Mouse (Mus musculus): ENCODE measurements around the gene Plppr1. TPM values are rescaled to one million over a fixed set of nuclear protein-coding genes. Genes with fewer than 3 reads are reported as not detected.

Plppr1 gene
- total RNA-seq, 2 experiments from 2014 or later, result not detected

DNA sequence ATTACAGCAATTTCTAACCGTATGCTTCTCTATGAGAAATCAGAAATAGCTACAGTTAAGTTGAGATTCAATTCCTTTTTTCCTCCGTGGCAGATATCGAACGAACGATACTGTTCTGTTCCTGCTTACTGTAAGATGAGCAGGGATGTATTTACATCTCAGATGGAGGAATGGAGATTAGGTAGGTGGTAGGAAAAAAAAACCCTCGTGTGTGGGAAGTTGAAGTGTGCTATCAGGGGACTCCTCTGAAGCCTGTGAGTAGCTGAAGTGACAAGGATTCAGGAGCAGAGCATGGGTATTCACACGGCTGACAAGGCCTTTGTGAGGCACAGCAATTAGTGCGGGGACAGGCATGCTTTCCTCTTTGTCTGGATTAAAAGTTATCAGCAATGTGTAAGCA lies 49.3 kb downstream of the Plppr1 start:
- ATAC-seq (replicated peaks; ENCODE audit: low FRiP score, poor library complexity, severe bottlenecking), result no peak

DNA sequence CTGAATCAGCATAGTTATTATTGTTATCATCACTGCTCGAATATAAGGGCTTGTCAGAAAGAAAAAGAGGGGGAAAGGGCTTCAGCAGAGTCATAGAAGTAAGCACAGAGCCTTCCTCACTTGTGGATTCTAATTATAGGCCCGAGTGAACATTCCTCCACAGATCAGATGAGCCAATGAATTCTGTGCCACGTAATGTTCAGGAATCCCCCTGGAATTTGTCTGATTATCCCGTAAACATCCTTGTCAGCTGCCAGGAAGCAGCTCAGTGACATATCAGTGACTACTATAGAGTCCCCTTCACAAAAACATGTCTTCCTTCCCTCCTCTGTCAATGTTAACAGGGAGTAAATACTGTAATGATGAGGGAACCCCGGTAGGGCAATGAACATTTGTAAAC lies 50.9 kb downstream of the Plppr1 start:
- ATAC-seq (replicated peaks; ENCODE audit: low FRiP score, poor library complexity, severe bottlenecking), result no peak

DNA sequence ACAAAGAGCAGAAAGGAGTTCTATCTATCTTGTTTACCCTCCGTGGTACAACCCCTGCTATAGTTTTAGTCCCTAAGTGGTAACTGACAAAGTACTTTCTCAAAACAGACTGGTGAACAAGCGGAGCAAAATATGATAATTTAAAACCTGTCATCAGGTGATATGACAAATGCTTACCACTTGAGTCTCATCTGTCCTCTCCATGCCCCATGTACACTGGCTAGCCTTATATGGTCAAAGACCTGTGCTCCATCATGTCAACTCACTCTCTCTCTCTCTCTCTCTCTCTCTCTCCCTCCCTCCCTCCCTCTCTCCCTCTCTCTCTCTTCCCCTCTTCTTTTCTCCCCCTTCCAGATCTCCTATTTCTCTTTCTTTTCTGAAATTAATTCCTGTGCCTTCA lies 59.8 kb downstream of the Plppr1 start:
- no peak for ATAC-seq (replicated peaks; ENCODE audit: low FRiP score, poor library complexity, severe bottlenecking)

GRCm38 (mm10) chr4:49144798-49145197 lies 85.7 kb downstream of the Plppr1 start:
- no peak for ATAC-seq (replicated peaks; ENCODE audit: low FRiP score, poor library complexity, severe bottlenecking)

GRCm38 (mm10) chr4:49148775-49149174 lies 89.7 kb downstream of the Plppr1 start:
- ATAC-seq (replicated peaks; ENCODE audit: low FRiP score, poor library complexity, severe bottlenecking), result no peak

- no peak for ATAC-seq (replicated peaks; ENCODE audit: low FRiP score, poor library complexity, severe bottlenecking)
These were observed 90.2 kb downstream of the Plppr1 start for GRCm38 (mm10) chr4:49149251-49149650.

GRCm38 (mm10) chr4:49153849-49154248 lies 94.8 kb downstream of the Plppr1 start:
- no peak for ATAC-seq (replicated peaks; ENCODE audit: low FRiP score, poor library complexity, severe bottlenecking)

GRCm38 (mm10) chr4:49156781-49157180 lies 97.7 kb downstream of the Plppr1 start:
- ATAC-seq (replicated peaks; ENCODE audit: low FRiP score, poor library complexity, severe bottlenecking), result no peak

DNA sequence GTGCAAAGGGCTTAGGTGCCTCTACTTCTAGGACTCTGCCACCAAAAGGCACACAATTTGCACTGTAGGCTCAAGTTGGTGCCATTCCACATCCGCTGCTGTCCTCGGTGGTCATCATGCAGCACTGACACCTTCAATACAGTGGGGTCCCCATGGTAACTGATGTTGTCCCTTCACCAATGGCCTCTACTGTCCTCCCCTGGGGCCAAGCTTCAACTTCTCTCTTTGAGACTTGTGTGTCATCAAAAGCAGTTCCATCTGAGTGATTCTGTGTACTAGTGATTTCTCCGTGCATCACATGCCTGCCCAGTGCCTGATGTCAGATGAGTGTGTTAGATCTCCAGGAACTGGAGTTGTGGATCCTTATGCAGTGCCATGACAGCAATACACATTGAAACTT lies 104.2 kb downstream of the Plppr1 start:
- no peak for ATAC-seq (replicated peaks; ENCODE audit: low FRiP score, poor library complexity, severe bottlenecking)

DNA sequence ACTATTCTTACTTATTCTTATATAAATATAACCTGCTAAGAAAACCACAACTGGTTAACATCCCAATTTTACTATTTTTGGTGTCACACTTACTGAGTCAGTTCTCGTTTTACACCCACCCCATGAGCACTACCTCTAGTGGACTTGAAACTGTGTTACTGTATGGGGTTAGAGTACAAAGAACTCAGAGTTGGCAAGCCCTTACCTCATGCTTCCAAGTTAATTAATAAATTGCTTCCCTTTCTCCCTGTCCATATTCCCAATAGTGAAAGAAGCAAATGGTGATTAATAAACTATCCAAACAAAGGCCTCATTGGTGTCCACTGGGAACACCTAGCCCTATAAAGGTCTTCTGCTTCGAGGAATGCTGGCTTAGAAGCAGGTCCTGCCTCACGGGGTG lies 107.3 kb downstream of the Plppr1 start:
- no peak for ATAC-seq (replicated peaks; ENCODE audit: low FRiP score, poor library complexity, severe bottlenecking)

DNA sequence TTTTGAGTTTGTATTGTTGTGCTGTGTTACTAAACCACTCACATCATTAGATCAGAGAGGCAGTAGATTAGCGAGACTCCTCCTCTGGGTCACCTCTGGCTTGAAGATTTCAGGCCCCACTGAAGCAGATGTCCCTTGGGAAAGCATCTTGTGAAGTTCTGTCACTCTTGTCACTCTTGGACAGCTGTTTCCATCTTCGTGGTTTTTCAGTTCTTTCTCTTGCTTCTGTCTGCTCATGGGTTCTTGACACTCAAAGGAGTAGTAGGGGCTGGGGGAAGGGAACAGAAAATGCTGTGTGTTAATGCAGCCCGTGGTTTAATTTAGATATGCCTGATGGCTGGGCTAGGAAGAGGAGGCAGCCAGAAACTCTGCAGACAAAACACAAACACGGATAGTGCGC lies 108.0 kb downstream of the Plppr1 start:
- ATAC-seq (replicated peaks; ENCODE audit: low FRiP score, poor library complexity, severe bottlenecking), result no peak

DNA sequence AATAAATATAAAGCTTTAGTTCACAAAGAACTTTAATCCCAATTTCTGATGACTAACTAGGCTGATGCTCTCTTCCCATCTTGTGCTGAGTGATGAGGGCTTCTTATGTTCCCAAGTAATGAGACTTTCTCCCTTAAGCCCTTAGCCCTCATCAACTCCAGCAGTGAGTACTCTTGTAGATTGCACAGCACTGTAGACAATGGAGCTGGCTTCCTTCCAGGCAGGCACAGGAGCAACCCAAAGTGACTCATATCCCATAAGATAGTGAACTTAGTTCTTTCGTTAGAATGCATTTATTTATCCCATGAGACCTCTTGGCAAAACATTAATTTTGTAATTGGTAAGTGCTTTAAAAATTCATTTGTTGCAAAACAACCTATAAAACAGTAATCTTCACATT lies 110.4 kb downstream of the Plppr1 start:
- no peak for ATAC-seq (replicated peaks; ENCODE audit: low FRiP score, poor library complexity, severe bottlenecking)

DNA sequence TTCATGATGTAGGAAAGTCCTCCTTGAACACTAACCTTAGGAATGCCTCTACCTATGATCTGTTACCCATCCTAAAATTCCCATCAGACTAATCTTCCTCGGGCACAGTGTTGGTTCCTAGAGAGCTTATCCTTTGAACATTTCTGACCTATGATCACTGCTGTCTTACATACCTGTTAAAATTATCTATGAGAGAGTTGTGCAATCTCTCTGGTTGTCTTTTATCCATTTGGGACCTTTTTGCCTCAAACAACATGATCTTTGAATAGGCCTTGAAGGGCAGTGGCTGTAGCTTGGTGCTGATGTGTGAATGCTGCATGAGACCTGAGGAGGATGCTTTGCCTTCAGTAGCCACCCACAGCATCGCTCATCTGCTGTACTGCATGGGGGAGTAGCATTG lies 119.0 kb downstream of the Plppr1 start:
- ATAC-seq (replicated peaks; ENCODE audit: low FRiP score, poor library complexity, severe bottlenecking), result no peak

DNA sequence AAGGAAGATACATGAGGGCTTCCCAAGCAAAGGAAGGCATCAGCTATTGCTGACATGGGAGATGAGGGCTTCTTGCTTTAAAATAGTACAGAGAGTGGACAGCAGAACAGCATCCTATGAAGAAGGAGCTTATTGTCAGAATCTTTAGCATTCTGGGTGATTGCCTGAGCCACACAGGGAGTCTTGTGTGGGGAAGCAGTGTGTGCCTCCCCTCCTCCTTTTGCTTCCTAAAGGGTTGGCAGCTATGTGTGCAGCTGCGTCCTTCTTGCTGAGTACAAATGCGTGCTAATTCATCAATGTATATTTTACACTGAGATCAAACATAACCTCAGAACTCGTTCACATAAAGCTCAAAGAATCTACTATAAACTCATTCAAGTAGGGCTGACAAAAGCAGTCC lies 119.8 kb downstream of the Plppr1 start:
- ATAC-seq (replicated peaks; ENCODE audit: low FRiP score, poor library complexity, severe bottlenecking), result no peak

DNA sequence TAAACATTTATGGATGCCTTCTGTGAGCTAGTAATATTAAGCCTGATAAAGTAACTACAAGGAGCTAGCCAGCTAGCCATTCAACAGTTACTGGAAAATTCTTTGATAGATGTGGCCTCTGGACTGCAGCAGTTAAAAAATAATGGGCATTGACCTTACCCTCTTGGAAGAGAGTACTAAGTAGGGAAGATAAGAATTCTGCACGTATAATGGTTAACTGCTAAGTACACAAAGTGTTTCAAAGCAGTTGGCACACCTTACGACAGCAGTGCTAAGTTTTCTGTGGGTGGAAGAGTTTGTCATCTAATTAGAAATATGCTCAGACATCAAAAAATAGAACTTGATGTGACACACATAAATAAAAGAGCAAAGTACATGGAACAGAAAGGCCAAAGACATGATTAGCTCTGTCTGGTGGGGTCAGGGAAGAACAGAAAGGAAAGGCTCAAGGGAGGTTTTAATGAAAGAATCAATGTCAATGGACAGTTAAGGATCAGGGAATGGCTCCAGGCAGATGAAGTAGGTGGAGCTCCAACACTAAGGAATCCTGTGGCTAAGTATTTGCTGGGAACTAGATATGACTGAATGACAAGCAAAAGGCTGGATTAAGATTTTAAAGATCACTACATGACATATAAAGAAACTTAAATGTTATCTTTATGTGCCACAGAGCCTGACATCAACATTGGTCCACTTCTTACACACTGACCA lies 120.6 kb downstream of the Plppr1 start:
- ATAC-seq (replicated peaks; ENCODE audit: low FRiP score, poor library complexity, severe bottlenecking), result no peak

- ATAC-seq (replicated peaks; ENCODE audit: low FRiP score, poor library complexity, severe bottlenecking), result no peak
These were observed 131.0 kb downstream of the Plppr1 start for GRCm38 (mm10) chr4:49189991-49190526.

DNA sequence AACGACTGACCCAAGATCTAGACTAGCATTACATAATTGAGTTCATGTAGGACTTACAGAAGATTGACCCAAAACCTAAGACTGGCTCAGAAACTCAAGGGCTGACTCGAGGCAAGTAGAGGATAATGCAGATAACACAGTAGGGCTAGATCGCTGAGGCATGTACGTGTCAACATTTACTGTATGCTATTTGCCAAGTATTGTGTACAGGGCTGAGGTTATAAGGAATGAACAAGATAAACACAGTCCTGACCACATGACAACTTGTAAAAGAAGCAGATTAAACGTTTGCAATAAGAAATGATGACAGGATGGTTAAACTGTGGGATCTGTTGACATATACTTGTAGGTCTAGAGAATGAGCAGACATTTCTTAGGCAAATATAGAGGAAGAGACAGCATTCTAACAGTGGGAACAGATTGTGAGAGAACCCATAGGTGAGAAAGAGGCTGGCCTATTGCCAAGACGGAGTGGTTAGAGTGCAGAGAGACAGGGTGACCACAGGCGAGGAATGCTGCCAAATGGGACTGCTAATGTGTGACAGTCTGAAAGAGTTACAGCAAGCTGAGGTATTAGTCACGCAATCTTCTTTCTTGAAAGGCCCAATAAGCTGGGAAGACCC lies 138.2 kb downstream of the Plppr1 start:
- no peak for ATAC-seq (replicated peaks; ENCODE audit: low FRiP score, poor library complexity, severe bottlenecking)

- no peak for ATAC-seq (replicated peaks; ENCODE audit: low FRiP score, poor library complexity, severe bottlenecking)
These were observed 151.4 kb downstream of the Plppr1 start for GRCm38 (mm10) chr4:49210457-49210856.

- no peak for ATAC-seq (replicated peaks; ENCODE audit: low FRiP score, poor library complexity, severe bottlenecking)
These were observed 152.5 kb downstream of the Plppr1 start for GRCm38 (mm10) chr4:49211582-49211981.

GRCm38 (mm10) chr4:49212616-49213544 lies 153.8 kb downstream of the Plppr1 start:
- ATAC-seq (replicated peaks; ENCODE audit: low FRiP score, poor library complexity, severe bottlenecking), result no peak

All from erythroblast, adult 5-6 weeks (primary cell).